Comparison of ENCODE assay signal across 23 mouse cellular contexts in the genomic region with DNA sequence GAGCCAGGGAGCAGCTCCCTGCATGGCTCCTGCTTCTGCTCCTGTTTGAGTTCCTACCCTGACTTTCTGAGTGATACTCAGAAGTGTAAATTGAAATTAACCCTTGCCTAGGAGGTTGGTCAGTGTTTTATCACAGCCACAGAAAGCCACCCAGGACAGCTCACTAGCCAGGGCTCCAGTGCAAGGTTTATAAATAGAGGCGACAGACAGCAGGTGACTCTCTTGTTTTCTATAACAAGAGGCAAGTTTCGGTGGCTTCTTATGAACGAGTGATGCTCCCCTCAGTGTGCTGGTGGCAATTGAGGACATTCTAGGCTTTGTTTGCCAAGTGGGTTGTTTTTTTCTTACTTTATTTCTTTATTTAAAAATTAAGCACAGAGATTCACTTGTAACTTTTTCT. TPM values are rescaled to one million over a fixed set of nuclear protein-coding genes. Genes with fewer than 3 reads are reported as not detected.
"Had no signal": no experiment of that assay in that cellular context is flagged by ENCODE, and none has a peak within 500 bp of the region (broad histone marks: within the 10 kb centered on the region; RNA-seq: fewer than 3 reads in every experiment).

No protein-coding gene starts in this region.

- H3K4me1 ChIP-seq: lung, embryonic 15.5 days; midbrain, embryonic 13.5 days; midbrain, embryonic 15.5 days; neural tube, embryonic 12.5 days; stomach, embryonic 15.5 days had no signal

- ATAC-seq: liver, postnatal 0 days; midbrain, embryonic 13.5 days; midbrain, embryonic 15.5 days had no signal

- H3K36me3 ChIP-seq: lung, embryonic 15.5 days; midbrain, embryonic 15.5 days; stomach, embryonic 15.5 days had no signal

- H3K27ac ChIP-seq: lung, embryonic 15.5 days; macrophage; midbrain, embryonic 13.5 days; midbrain, embryonic 15.5 days; neural tube, embryonic 12.5 days; stomach, embryonic 15.5 days; stomach, postnatal 0 days had no signal

- H3K27me3 ChIP-seq: lung, embryonic 15.5 days; midbrain, embryonic 13.5 days; midbrain, embryonic 15.5 days; neural tube, embryonic 12.5 days; stomach, embryonic 15.5 days had no signal

- DNase-seq: liver, postnatal 0 days; lung, postnatal 10 days; right cerebral cortex, postnatal 14 days; thymus, adult 2 months; thymus, postnatal 25 days; thymus, postnatal 4 days had no signal

- H3K9ac ChIP-seq: liver, postnatal 0 days; lung, embryonic 15.5 days; midbrain, embryonic 13.5 days; midbrain, embryonic 15.5 days; neural tube, embryonic 12.5 days; stomach, embryonic 15.5 days had no signal

- H3K4me2 ChIP-seq: lung, embryonic 15.5 days; midbrain, embryonic 11.5 days; midbrain, embryonic 13.5 days; midbrain, embryonic 15.5 days; neural tube, embryonic 12.5 days; stomach, embryonic 15.5 days had no signal

- H3K4me3 ChIP-seq: lung, embryonic 15.5 days; megakaryocyte, embryonic 14.5 days; midbrain, embryonic 13.5 days; midbrain, embryonic 15.5 days; neural tube, embryonic 12.5 days; stomach, embryonic 15.5 days had no signal

- H3K9me3 ChIP-seq: lung, embryonic 15.5 days; midbrain, embryonic 13.5 days; midbrain, embryonic 15.5 days; neural tube, embryonic 12.5 days; stomach, embryonic 15.5 days had no signal

RNA-seq across cellular contexts. Expression of gene Vmn1r40, which starts 40.4 kb away (rescaled TPM):
- total RNA-seq: megakaryocyte progenitor cell, adult 5-6 weeks; midbrain, postnatal 0 days; monocyte, adult 5-6 weeks; neutrophil, adult 5-6 weeks had no signal
- polyA plus RNA-seq: liver, postnatal 0 days; lung, adult 2 months; lung, embryonic 15.5 days; macrophage; midbrain, embryonic 11.5 days; midbrain, embryonic 13.5 days; midbrain, embryonic 15.5 days; midbrain, postnatal 0 days; neural tube, embryonic 12.5 days; neural tube, embryonic 14.5 days; spleen, adult 2 months; stomach, embryonic 15.5 days; stomach, postnatal 0 days; thymus, adult 2 months; urinary bladder, adult 2 months had no signal
